Mouse (Mus musculus) spleen, adult 2 months (tissue): ENCODE measurements around the gene Faf1. TPM values are rescaled to one million over a fixed set of nuclear protein-coding genes. Genes with fewer than 3 reads are reported as not detected.

Experiments
- DNase-seq, 2 experiments: peaks; one replicate each; pipeline versions ENCODE4 v3.0.0 to v3.0.0-alpha.2; 2012 to 2021; ENCODE audit warnings: low spot score in 2 of 2, low read depth in 1 of 2
- H3K27ac ChIP-seq: fragments of 200-500 bp; 2 replicates; pipeline ENCODE4 v1.5.1; 2012; ENCODE audit warnings: low read length, inconsistent platforms; ENCODE audit not compliant: insufficient read depth
- H3K27me3 ChIP-seq: fragments of 200-500 bp; 2 replicates; pipeline ENCODE4 v1.6.1; 2012; ENCODE audit warnings: mild to moderate bottlenecking, moderate library complexity, low read length, inconsistent platforms; ENCODE audit not compliant: control insufficient read depth, insufficient read depth
- H3K36me3 ChIP-seq: fragments of 200-500 bp; 2 replicates; pipeline ENCODE4 v1.6.1; 2012; ENCODE audit warnings: mild to moderate bottlenecking, low read length, inconsistent platforms; ENCODE audit not compliant: control insufficient read depth, insufficient read depth
- H3K4me1 ChIP-seq: fragments of 200-500 bp; 2 replicates; pipeline ENCODE4 v1.6.1; 2011; ENCODE audit warnings: inconsistent platforms; ENCODE audit not compliant: control insufficient read depth, insufficient read depth, insufficient read length
- H3K4me3 ChIP-seq: fragments of 200-500 bp; 2 replicates; pipeline ENCODE4 v1.5.1; 2011; ENCODE audit warnings: mild to moderate bottlenecking, inconsistent platforms; ENCODE audit not compliant: insufficient read depth, insufficient read length; ENCODE audit errors: extremely low read depth
- CTCF ChIP-seq: fragments of 200-500 bp; IDR thresholded peaks from 2 replicates; pipeline ENCODE4 v1.5.1; 2011; ENCODE audit warnings: mild to moderate bottlenecking, inconsistent platforms; ENCODE audit not compliant: insufficient read depth, insufficient read length, insufficient replicate concordance; ENCODE audit errors: extremely low read depth
- POLR2A ChIP-seq: fragments of 200-500 bp; IDR thresholded peaks from 2 replicates; pipeline ENCODE4 v1.6.1; 2011; ENCODE audit warnings: low read depth, low read length, inconsistent platforms
- WGBS: fragments of 180-500 bp; shearing (Covaris S2); methylation state at CpG from one replicate; pipeline ENCODE4 v1.1.7; 2018; 5-methylcytosine and 5-hydroxymethylcytosine counted together
- polyA plus RNA-seq: library from polyadenylated mRNA; depleted of rRNA; stranded (reverse); fragments of >200 nt; gene quantifications from 2 replicates; pipeline ENCODE4 v1.2.3, GENCODE M21; 2012

The Faf1 gene
- polyA plus RNA-seq, 1 experiment = 3.5 TPM

GRCm38 (mm10) chr4:109981871-109982680 is 305.7 kb downstream of the Faf1 start:
- 4% methylated on average over 99 of the region's 99 CpGs for WGBS
- TF ChIP-seq CTCF = no peak
- TF ChIP-seq POLR2A = no peak

DNA sequence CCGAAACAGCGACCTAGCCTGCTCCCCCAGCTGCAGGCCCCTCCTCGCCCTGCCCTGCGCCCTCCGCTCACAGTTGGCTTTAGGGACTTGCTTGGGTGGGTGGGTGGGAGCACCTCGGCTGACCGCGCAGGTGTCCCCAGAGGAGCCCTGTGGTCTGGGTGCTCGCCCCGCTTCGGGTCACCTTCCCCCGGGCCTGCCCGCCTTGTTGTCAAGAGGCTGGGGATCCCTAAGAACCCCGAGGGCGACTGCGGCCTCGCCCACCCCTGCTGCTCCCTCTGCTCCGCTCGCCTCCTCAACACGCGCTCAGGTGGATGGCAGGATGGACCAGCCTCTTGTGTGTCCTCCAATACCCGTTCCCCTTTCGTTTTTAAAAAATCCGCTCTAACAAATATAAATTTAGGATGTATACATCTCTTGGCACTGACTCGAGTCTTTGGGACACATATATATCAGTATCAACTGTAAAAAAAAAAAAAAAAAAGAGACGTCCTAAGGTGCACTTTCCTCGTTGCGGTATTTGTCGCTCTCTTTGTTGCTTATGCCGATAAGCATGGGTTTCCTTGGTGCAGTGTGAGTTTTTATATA is 306.4 kb downstream of the Faf1 start:
- Histone ChIP-seq H3K4me3 (peak overlapping the region; percentile 4; the same call in 1 of the 2 replicates), H3K27ac (no peak overlapping the region), H3K27me3 (peaks cover 50% of the 10 kb centered on the region), H3K36me3 (no peaks in the 10 kb centered on the region), H3K4me1 (peaks cover 11% of the 10 kb centered on the region)
- WGBS = 7% methylated on average over 30 of the region's 30 CpGs
- no peak for TF ChIP-seq POLR2A
- TF ChIP-seq CTCF = no peak
- no peak for DNase-seq

More at GRCm38 (mm10) chr4:109981871-109982680, 305.7 kb downstream of the Faf1 start:
- Histone ChIP-seq H3K4me1 (peaks cover 11% of the 10 kb centered on the region), H3K4me3 (peak overlapping the region; percentile 14; the same call in 1 of the 2 replicates), H3K27ac (no peak overlapping the region), H3K36me3 (no peaks in the 10 kb centered on the region), H3K27me3 (peaks cover 52% of the 10 kb centered on the region)
- no peak for DNase-seq

GRCm38 (mm10) chr4:109983281-109984001 is 307.1 kb downstream of the Faf1 start:
- Histone ChIP-seq H3K27me3 (peaks cover 44% of the 10 kb centered on the region), H3K4me1 (peaks cover 11% of the 10 kb centered on the region), H3K27ac (no peak overlapping the region), H3K36me3 (no peaks in the 10 kb centered on the region), H3K4me3 (peak overlapping the region; percentile 8; the same call in 1 of the 2 replicates)
- no peak for DNase-seq
- TF ChIP-seq CTCF (no peak), POLR2A (no peak)
- WGBS = 2% methylated on average over 49 of the region's 49 CpGs

DNA sequence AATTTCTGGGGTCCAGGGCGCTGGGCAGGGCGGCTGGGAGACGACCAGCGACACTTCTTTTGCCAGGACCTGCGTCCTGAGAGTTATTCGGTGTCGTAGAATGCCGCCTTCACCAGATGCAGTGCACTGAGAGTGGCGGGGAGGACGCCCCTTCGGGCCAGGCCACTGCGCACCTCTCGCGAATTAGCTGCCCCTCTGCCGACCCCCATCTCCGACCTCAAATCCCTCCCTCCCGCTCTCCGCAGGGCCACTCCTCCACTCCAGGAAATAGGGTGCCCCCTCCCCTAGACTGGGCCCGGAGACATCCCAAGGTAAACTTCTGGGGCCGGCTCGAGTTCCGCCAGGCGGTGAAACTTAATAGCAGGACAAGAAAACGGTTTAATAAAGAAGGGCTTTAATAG is 307.6 kb downstream of the Faf1 start:
- Histone ChIP-seq H3K36me3 (no peaks in the 10 kb centered on the region), H3K4me1 (peaks cover 11% of the 10 kb centered on the region), H3K27ac (no peak overlapping the region), H3K27me3 (peaks cover 40% of the 10 kb centered on the region), H3K4me3 (no peak overlapping the region)
- no peak for TF ChIP-seq POLR2A
- TF ChIP-seq CTCF = no peak
- WGBS = 5% methylated on average over 24 of the region's 24 CpGs
- DNase-seq = no peak

DNA sequence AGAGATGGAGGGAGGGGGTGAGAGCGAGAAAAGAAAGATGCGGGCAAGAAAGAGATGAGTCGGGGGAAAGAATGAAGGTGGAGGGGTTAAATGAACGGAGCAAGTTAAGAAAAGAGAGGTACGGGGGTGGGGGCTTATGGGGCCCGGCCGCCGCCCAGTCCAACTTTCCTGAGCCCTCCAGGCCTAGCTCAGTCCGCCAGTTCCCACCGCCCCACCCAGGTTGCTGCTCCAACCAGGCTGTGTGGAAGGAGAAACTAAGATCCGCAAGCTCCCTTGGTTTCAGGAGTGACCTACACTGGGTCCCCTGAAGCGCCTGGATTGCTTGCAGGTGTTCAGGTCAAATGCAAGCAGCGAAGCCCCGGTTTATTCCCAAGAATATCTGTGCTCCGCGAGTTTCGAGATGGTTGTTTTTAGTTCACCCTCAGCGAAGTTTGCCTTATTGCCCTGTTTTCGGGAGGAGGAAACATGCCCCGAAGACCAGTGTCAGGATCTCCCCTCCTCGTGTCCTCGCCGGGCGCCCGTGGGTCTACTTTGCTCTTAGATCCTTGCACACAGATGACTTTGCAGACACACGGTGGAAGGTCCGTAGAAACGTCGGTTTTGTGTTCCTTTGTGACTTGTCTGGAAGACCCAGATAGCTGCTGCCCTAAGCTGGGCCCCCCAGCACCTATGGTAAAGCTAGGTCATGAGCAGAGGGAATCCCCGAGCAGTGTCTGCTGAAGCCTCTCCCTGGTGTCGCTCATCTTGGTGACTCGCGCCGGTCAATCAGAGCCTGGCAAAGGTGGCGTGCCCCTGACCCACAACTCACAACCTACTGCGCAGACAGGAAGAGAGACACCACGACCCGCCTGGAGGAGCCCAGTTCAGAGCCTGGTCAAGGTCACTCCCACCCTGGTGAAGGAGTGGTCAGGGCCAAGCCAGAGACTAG is 308.4 kb downstream of the Faf1 start:
- Histone ChIP-seq H3K4me1 (peaks cover 11% of the 10 kb centered on the region), H3K27me3 (peaks cover 38% of the 10 kb centered on the region), H3K36me3 (no peaks in the 10 kb centered on the region), H3K27ac (no peak overlapping the region), H3K4me3 (no peak overlapping the region)
- no peak for DNase-seq
- no peak for TF ChIP-seq POLR2A
- no peak for TF ChIP-seq CTCF
- 10% methylated on average over 38 of the region's 38 CpGs for WGBS
